Mouse (Mus musculus): ENCODE results near the gene Syt1.

The Syt1 gene

GRCm38 (mm10) chr10:108525506-108525905, 485.3 kb downstream of the Syt1 start:
- in situ Hi-C loops (cut with MboI, MseI): no loop called here

DNA sequence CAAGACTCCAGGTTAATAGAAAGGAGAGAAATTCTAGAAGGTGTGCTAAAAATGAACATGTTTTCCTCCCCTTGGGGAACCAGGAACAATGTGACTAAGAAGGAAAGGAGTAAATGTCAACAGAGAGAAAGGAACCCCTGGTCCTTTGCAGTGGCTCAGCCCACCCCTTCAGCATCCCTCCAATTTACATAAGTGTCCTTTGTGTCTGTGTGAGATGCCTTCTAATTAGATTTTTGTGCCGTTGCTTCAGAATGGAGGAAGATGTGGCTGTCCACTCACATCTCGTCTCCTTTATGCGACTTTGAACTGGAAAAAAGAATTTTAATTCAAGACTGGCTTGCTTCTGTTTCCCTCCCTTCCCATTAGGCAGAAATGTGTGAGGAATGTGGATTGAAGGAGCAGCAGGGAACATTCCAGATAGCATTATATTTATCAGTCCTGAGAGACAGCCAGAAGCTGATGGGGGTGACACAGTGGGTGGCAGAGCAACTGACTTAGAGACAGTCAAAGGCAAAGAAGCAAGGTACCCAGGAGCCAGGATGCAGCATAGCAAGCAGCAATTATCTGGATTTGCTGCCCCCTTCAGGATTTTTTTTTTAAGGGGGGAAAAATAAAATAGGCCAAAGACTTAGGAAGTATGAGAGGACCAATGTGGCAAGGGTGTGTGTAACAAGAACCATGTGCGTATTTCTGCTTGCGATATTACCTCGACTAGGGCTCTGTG, 486.3 kb downstream of the Syt1 start:
- in situ Hi-C loops (cut with MboI, MseI): no loop called here

DNA sequence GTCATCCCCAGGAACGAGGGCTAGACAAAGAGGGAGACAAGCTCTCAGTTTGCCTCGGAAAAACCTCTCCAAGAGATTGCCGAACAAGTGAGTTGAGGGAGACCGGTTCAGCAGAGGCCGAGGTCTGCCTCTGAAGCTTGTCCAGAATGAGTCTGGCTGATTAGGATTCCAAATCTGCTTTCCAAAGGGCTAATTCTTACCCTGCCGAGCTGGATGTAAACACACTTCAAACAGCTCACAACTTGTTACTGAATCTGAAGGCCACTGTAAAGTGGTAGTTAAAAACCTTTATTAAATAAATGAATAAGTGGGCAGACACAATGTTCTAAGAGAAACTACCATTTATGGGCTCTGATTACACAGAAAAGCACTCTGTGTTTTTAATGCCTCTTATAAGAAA, 491.6 kb downstream of the Syt1 start:
- in situ Hi-C loops (cut with MboI, MseI): no loop called here

- in situ Hi-C loops (cut with MboI, MseI): no loop called here
Observed at GRCm38 (mm10) chr10:108517076-108517475, 493.7 kb downstream of the Syt1 start.

DNA sequence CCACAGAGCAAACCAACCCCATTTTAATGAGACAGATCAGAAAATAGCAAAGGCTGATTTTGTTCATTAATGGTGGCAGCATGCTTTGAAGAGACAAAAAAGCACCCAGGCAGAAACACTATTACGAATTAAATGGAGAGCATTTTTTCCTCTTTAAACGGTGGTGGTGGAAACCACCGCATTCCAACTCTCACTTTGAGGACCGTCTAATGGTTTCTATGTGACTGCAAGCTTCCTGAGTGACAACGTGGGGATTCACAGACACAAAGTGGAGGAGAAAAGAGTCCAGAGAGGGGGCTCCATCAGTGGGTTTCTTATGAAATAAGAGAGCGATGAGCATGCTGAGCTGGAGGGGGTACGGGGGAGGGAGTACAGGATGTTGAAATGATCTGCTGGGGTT, 496.1 kb downstream of the Syt1 start:
- in situ Hi-C loops (cut with MboI, MseI): no loop called here

GRCm38 (mm10) chr10:108509579-108509978, 501.2 kb downstream of the Syt1 start:
- in situ Hi-C loops (cut with MboI, MseI): no loop called here

GRCm38 (mm10) chr10:108506917-108507316, 503.9 kb downstream of the Syt1 start:
- in situ Hi-C loops (cut with MboI, MseI): no loop called here

DNA sequence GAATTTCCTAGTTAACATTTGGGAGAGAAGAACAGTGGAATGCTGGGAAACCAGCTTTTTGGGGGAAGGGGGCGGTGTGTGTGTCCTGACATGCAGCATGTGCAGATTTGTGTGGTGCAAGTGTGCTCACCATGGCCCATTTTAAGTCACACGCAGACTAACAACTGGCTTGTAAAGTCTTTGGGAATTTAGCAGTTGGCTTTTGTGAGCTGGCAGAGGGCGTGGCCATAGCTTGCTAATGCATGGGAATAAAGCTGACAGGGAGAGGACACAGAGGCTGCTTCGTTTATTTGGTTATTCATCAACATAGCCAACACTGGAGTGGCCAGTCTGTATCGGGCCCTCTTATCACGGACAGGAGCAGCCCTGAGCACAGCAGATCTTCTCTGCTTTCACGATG, 505.9 kb downstream of the Syt1 start:
- in situ Hi-C loops (cut with MboI, MseI): no loop called here

DNA sequence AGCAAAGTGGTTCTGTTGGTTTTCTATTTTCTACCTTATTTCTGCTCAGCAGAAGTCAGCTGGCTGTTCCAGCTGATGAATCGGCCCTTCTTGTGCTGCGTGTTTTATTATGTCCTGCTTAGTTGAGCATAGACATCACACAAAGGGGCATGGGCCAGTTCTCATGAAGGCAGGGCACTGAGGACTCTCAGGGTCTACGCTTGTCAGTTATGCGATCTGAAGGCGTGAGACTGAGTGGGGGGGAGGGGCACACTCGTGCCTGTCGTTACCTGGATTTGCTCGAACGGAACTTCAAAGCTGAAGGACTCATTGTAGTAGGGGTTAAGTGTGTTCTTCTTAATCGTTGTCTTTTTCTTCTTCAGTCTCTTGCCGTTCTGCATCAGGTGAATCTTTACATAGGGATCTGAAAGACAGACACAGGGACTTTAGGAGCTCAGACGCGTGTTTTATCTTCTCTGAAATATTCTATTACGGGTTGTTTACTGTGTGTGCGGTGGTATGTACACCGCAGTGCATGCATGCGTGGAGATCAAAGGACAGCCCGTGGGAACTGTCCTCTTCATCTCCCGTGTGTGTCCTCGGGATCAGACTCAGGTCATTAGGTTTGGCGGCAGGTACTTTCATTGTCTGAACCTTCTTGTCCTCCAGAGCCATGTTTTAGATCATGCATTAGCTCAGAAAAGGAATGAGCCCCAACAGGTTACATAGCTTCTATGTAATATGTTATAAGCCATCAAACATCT, 506.5 kb downstream of the Syt1 start:
- in situ Hi-C loops (cut with MboI, MseI): no loop called here

DNA sequence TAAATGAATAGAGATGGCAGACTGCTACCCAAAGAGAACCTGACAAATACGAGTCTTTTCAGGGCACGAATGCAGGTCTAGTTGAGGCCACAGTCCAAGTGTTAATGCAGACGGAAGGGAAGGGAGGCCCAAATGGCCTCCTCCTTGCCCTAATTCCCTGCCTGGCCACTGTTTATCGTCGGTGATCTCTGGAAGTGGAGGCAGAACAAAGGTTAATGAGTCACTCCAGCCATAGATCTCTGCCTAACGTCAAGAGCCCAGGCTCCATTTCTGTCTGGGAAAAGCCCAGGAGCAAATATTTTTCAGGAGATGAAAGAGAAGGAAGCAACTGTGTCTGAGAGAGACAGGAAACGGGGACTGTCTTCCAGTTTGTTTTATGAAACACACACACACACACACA, 520.6 kb downstream of the Syt1 start:
- in situ Hi-C loops (cut with MboI, MseI): no loop called here

- in situ Hi-C loops (cut with MboI, MseI): no loop called here
Observed at GRCm38 (mm10) chr10:108483991-108484390, 526.8 kb downstream of the Syt1 start.

- in situ Hi-C loops (cut with MboI, MseI): no loop called here
Observed at GRCm38 (mm10) chr10:108480146-108480850, 530.5 kb downstream of the Syt1 start.

DNA sequence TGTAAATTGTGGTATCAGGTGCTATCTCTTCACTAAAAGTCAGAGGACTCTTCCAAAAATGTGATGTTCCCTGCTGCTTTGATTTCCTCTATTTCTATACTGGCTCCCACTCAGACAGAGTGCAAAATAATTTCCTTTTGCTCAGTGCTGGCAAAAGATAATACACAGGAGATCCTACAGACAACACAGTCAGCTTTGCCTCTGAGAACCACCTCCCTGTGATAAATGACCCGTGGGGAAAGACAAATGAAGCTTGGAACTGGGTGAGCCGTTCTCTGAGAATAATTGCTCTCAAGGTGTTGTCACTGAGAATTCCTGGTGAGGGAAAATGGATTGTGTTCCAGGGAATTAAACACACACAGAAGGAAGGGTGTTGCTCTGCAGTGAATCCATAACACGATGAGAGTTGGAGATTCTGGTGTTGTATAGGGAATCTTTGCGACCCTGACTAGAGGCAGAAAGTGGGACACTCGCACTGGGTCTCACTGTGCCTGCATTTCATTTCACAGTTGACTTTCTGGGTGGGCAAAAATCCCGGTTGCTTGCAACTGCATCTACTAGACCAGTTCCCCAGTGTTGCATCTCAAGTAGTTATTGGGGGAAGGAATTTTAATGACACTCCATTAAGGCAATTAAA, 540.3 kb downstream of the Syt1 start:
- in situ Hi-C loops (cut with MboI, MseI): no loop called here

- in situ Hi-C loops (cut with MboI, MseI): no loop called here
Observed at GRCm38 (mm10) chr10:108466539-108466938, 544.2 kb downstream of the Syt1 start.

- in situ Hi-C loops (cut with MboI, MseI): no loop called here
Observed at GRCm38 (mm10) chr10:108461862-108462261, 548.9 kb downstream of the Syt1 start.

- in situ Hi-C loops (cut with MboI, MseI): no loop called here
Observed at GRCm38 (mm10) chr10:108457054-108457453, 553.7 kb downstream of the Syt1 start.

- in situ Hi-C loops (cut with MboI, MseI): no loop called here
Observed at GRCm38 (mm10) chr10:108455883-108456282, 554.9 kb downstream of the Syt1 start.

GRCm38 (mm10) chr10:108455204-108455603, 555.6 kb downstream of the Syt1 start:
- in situ Hi-C loops (cut with MboI, MseI): no loop called here

DNA sequence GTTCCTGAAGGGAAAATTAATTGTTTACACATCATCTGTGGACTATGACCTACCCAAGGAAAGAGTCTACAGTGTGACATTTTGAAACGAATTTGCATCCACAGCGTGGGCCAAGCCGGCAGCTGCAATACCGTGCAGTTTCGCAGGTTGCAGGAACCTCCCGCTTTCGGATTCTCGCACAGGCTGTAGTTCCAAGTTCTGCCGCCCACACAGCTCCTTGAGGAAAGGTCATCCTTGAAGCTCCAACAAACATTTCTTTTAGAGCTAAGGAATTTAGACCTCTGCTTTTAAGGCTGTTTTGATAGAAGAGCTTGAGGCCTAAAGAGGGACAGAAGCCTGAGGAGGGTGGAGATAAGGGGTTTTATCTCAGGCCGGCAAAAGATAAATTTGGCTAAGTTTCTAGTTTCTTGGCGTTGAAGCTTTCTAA, 556.1 kb downstream of the Syt1 start:
- in situ Hi-C loops (cut with MboI, MseI): no loop called here

DNA sequence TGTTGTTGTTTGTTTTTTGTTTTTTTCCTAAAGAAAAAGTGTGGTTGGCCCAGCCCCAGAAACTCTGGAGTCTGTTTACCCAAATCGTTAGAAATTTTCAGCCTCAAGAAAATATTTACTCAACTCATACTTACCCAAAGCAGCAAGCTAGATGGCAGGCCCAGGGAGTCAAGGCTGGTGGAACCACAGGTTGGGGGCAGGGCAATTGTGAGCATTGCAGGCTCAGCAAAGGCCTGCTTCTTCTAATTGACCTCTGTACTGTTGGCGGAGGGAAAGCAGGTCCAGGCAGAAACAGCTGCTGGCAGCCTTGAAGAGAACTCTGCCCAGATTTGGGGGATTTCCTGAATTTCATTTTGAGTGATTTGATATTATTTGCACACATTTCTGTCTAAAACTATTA, 557.2 kb downstream of the Syt1 start:
- in situ Hi-C loops (cut with MboI, MseI): no loop called here

- in situ Hi-C loops (cut with MboI, MseI): no loop called here
Observed at GRCm38 (mm10) chr10:108452421-108452820, 558.4 kb downstream of the Syt1 start.

DNA sequence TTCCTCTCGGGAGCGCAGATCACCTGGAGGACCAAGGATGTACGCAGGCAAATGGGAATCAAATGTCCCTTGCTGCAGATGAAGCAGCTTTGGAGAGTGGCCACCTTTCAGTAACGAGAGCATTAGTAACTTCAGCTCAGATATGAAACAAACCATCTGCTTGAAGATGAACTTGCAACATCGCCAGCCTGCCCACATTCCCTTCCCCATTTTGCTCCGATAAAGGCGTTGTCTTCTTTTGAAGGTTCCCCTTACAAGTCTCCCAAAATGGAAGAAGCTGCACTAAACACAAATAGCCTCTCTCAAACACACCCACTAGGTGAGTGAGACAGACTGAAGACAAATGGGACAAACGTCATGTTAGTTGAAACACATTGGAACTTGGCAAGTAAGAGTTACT, 559.3 kb downstream of the Syt1 start:
- in situ Hi-C loops (cut with MboI, MseI): no loop called here
